Mouse (Mus musculus): ENCODE results near the gene Wipf3. TPM values are rescaled to one million over a fixed set of nuclear protein-coding genes. Genes with fewer than 3 reads are reported as not detected.

The Wipf3 gene
- polyA plus RNA-seq, 1 experiment: 8.8 TPM

DNA sequence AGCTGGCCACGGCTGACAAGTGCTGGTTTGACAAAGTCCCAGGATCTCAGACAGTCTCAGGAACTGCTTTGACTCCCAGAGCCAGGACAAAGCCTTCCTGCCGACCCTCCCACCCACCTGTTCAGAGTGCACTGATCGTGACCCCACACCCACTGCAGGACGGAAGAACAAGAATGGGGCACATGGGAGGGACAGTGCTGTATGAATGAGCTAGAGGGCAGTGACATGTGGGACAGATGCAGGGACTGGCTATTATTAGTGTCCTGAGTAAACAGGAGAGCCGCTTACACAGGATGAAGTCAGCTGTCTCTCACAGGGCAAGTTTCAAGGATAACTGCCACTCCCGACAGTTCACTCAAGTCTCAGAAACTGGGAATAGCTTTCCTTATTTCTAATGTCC lies 20.1 kb upstream of the Wipf3 start:
- H3K4me1 ChIP-seq (ENCODE audit: control insufficient read depth, insufficient read depth, insufficient read length, low read length): peaks cover 4% of the 10 kb centered on the region
- 26% methylated on average over 6 of the region's 6 CpGs for WGBS
- no peak overlapping the region for H3K4me3 ChIP-seq (ENCODE audit: low read depth, low read length)
- no peaks in the 10 kb centered on the region for H3K27me3 ChIP-seq (ENCODE audit: control insufficient read depth, insufficient read depth, low read length)
- TF ChIP-seq POLR2A (IDR thresholded peaks at IDR 0.05; ENCODE audit: low read depth, low read length) (no peak), CTCF (IDR thresholded peaks at IDR 0.05; ENCODE audit: extremely low read depth, insufficient read length, insufficient replicate concordance, low read depth, low read length) (no peak)
- H3K36me3 ChIP-seq (ENCODE audit: control insufficient read depth, insufficient read depth, low read length): no peaks in the 10 kb centered on the region
- no peak overlapping the region for H3K27ac ChIP-seq (ENCODE audit: insufficient read depth, low read depth, low read length)

DNA sequence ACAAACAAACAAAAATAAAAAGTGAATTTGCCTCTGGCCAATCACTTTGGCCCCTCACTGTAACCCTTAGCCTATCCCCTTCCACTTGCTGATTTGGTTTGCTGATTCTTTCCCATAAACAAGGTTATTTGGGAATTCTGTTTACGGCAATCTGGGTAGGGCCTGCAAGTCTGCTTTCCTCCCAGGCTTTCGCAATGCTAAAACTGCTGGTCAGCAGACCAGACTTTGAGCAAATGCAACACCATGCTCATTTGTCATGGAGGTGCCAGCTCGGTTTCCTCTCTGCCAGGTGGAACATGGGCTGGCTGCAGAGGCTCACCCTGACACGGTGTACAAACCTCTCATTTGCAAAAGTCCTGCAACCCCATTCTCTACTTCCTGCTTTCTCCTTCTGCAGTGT lies 19.0 kb upstream of the Wipf3 start:
- Histone ChIP-seq H3K4me3 (ENCODE audit: low read depth, low read length) (no peak overlapping the region), H3K27ac (ENCODE audit: insufficient read depth, low read depth, low read length) (no peak overlapping the region), H3K36me3 (ENCODE audit: control insufficient read depth, insufficient read depth, low read length) (no peaks in the 10 kb centered on the region), H3K4me1 (ENCODE audit: control insufficient read depth, insufficient read depth, insufficient read length, low read length) (peaks cover 4% of the 10 kb centered on the region), H3K27me3 (ENCODE audit: control insufficient read depth, insufficient read depth, low read length) (no peaks in the 10 kb centered on the region)
- WGBS: 68% methylated on average over 4 of the region's 4 CpGs
- TF ChIP-seq CTCF (IDR thresholded peaks at IDR 0.05; ENCODE audit: extremely low read depth, insufficient read length, insufficient replicate concordance, low read depth, low read length) (no peak), POLR2A (IDR thresholded peaks at IDR 0.05; ENCODE audit: low read depth, low read length) (no peak)

DNA sequence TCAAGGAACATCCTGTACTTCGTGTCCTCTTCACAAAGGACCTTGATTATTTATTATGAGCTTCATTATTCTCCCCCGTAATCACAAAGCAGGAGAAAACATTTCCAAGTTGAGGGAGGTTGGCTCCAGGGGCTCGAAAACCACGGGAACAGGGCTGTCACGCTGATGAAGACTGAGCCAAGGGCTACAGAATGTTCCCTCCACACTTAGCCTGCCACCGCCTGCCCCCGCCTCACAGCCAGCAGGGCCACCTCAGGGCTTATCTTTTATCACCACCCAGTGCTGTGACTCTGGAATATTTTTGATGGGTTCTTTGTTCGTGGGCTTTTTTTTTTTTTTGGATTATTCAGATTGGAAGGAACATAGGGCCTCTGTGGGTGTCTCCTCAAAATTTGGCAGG lies 17.8 kb upstream of the Wipf3 start:
- Histone ChIP-seq H3K4me3 (ENCODE audit: low read depth, low read length) (no peak overlapping the region), H3K27ac (ENCODE audit: insufficient read depth, low read depth, low read length) (no peak overlapping the region), H3K4me1 (ENCODE audit: control insufficient read depth, insufficient read depth, insufficient read length, low read length) (peaks cover 4% of the 10 kb centered on the region), H3K36me3 (ENCODE audit: control insufficient read depth, insufficient read depth, low read length) (no peaks in the 10 kb centered on the region), H3K27me3 (ENCODE audit: control insufficient read depth, insufficient read depth, low read length) (no peaks in the 10 kb centered on the region)
- 74% methylated on average over 8 of the region's 8 CpGs for WGBS
- no peak for TF ChIP-seq POLR2A (IDR thresholded peaks at IDR 0.05; ENCODE audit: low read depth, low read length)
- TF ChIP-seq CTCF (IDR thresholded peaks at IDR 0.05; ENCODE audit: extremely low read depth, insufficient read length, insufficient replicate concordance, low read depth, low read length): no peak

DNA sequence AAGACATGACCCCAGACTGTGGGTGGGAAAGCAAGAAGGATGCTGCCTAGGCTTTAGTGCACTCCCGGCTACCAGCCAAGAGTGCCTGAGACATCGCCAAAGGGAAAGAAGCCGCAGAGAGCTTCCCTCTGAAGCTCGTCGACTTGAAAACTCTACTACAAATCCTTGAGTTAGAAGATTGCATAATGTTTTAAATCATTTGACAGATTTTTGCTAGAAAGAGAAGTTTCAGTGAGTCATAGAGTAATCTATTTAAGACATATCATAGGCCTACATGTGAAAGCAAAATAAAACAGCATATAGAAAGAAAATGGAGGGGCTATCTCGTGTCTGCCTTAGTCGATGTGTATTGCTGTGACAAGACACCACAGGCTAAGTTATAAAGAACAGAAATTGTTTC lies 16.5 kb upstream of the Wipf3 start:
- H3K27me3 ChIP-seq (ENCODE audit: control insufficient read depth, insufficient read depth, low read length): no peaks in the 10 kb centered on the region
- H3K27ac ChIP-seq (ENCODE audit: insufficient read depth, low read depth, low read length): no peak overlapping the region
- no peak for TF ChIP-seq CTCF (IDR thresholded peaks at IDR 0.05; ENCODE audit: extremely low read depth, insufficient read length, insufficient replicate concordance, low read depth, low read length)
- TF ChIP-seq POLR2A (IDR thresholded peaks at IDR 0.05; ENCODE audit: low read depth, low read length): no peak
- H3K36me3 ChIP-seq (ENCODE audit: control insufficient read depth, insufficient read depth, low read length): no peaks in the 10 kb centered on the region
- H3K4me3 ChIP-seq (ENCODE audit: low read depth, low read length): no peak overlapping the region
- peaks cover 4% of the 10 kb centered on the region for H3K4me1 ChIP-seq (ENCODE audit: control insufficient read depth, insufficient read depth, insufficient read length, low read length)
- WGBS: 87% methylated on average over 7 of the region's 7 CpGs

DNA sequence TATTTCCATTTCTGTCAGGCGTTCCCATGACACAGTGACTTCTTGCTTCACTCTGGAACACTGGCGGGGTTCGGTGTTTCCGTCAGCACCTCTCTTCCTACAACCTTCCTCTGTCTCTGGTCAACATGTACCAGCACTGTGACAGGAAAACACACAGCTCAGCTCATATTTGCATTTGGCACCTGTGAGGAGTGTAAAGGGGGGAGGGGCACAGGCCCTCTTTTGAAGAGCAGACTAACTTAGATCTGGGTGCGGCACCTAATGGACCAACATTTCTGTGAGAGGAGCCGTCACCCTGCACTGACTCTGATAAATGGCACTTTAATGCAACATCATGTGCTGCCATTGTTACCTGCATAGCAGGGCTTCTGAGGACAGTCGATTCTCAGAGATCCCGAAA lies 4.2 kb upstream of the Wipf3 start:
- no peaks in the 10 kb centered on the region for H3K36me3 ChIP-seq (ENCODE audit: control insufficient read depth, insufficient read depth, low read length)

DNA sequence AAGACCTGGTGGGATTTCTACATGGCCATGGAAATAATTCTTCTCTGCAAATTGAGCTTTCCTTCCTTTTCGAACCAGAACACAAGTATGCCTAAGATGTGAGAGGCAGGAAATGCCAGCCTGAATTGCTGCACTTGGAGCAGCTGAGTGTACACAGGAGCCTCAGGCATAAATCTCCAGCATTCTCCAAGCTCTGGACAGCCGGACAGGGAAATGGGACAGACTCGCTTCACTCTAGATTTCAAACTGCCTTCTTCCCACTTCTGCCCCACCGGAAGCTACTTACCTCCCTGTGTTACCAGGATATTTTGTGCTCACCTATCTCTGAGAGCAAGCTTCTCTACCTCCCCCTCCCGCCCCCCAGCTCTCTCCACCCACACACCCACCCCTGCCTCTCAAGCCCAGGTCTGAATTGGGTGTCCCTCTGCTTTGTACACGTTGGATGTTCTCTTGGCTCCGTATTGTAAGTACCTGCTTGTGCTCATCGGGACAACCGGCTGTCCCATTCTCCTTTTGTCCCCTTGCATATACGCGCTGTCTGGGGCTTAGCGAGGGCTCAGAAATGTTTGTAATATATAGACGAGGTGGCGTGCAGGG lies 455 bp upstream of the Wipf3 start:
- H3K4me1 ChIP-seq (ENCODE audit: control insufficient read depth, insufficient read depth, insufficient read length, low read length): no peaks in the 10 kb centered on the region; the same call in 1 of the 2 replicates
- WGBS: 5% methylated on average over 14 of the region's 14 CpGs
- H3K27me3 ChIP-seq (ENCODE audit: control insufficient read depth, insufficient read depth, low read length): no peaks in the 10 kb centered on the region
- H3K36me3 ChIP-seq (ENCODE audit: control insufficient read depth, insufficient read depth, low read length): no peaks in the 10 kb centered on the region
- TF ChIP-seq CTCF (IDR thresholded peaks at IDR 0.05; ENCODE audit: extremely low read depth, insufficient read length, insufficient replicate concordance, low read depth, low read length) (no peak), POLR2A (IDR thresholded peaks at IDR 0.05; ENCODE audit: low read depth, low read length) (no peak)
- H3K4me3 ChIP-seq (ENCODE audit: low read depth, low read length): peak overlapping the region; percentile 89
- no peak overlapping the region for H3K27ac ChIP-seq (ENCODE audit: insufficient read depth, low read depth, low read length)

More for the DNA sequence above, 4.2 kb upstream of the Wipf3 start:
- WGBS: 73% methylated on average over 8 of the region's 8 CpGs
- Histone ChIP-seq H3K27ac (ENCODE audit: insufficient read depth, low read depth, low read length) (no peak overlapping the region), H3K4me3 (ENCODE audit: low read depth, low read length) (no peak overlapping the region), H3K4me1 (ENCODE audit: control insufficient read depth, insufficient read depth, insufficient read length, low read length) (no peaks in the 10 kb centered on the region; the same call in 1 of the 2 replicates), H3K27me3 (ENCODE audit: control insufficient read depth, insufficient read depth, low read length) (no peaks in the 10 kb centered on the region)
- TF ChIP-seq POLR2A (IDR thresholded peaks at IDR 0.05; ENCODE audit: low read depth, low read length) (no peak), CTCF (IDR thresholded peaks at IDR 0.05; ENCODE audit: extremely low read depth, insufficient read length, insufficient replicate concordance, low read depth, low read length) (no peak)

DNA sequence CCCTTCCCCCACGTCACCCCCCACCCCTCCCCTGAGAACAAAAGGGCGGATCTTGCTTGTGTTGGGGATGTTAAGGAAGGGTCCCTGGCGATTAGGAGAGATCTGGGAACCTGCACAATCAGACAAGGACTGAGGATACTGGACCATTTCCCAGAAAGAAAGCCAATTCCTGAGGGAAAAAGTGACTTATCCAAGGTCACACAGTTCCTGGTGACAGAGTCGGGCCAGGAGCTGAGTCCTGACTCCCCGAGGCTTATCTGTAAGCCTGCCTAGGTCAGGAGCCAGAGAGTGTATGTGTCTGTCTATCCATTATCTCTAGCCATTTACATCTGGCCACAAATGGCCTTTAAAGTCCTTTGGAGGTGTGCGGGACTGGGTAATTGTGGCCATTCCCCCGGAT lies 818 bp downstream of the Wipf3 start:
- TF ChIP-seq CTCF (IDR thresholded peaks at IDR 0.05; ENCODE audit: extremely low read depth, insufficient read length, insufficient replicate concordance, low read depth, low read length) (no peak), POLR2A (IDR thresholded peaks at IDR 0.05; ENCODE audit: low read depth, low read length) (no peak)

More for the DNA sequence above, 818 bp downstream of the Wipf3 start:
- WGBS: 37% methylated on average over 7 of the region's 7 CpGs
- Histone ChIP-seq H3K36me3 (ENCODE audit: control insufficient read depth, insufficient read depth, low read length) (no peaks in the 10 kb centered on the region), H3K27ac (ENCODE audit: insufficient read depth, low read depth, low read length) (no peak overlapping the region), H3K4me1 (ENCODE audit: control insufficient read depth, insufficient read depth, insufficient read length, low read length) (no peaks in the 10 kb centered on the region; the same call in 1 of the 2 replicates), H3K4me3 (ENCODE audit: low read depth, low read length) (peak overlapping the region; percentile 89), H3K27me3 (ENCODE audit: control insufficient read depth, insufficient read depth, low read length) (no peaks in the 10 kb centered on the region)

Data from small intestine, adult 2 months (tissue).